ENCODE assay signal across 19 mouse cellular contexts in genomic region chr19:17826694-17827093, GRCm38 (mm10). TPM values are rescaled to one million over a fixed set of nuclear protein-coding genes. Genes with fewer than 3 reads are reported as not detected.
A peak's percentile ranks its signal among the peaks of the same experiment; 100 is the strongest.
DNase-seq lines count a peak whose midpoint lies in the region; ATAC-seq and TF ChIP-seq lines count a peak whose summit lies in the region.
"Had no signal": no experiment of that assay in that cellular context is flagged by ENCODE, and none has a peak within 500 bp of the region (broad histone marks: within the 10 kb centered on the region; RNA-seq: fewer than 3 reads in every experiment).

No protein-coding gene starts in this region.

- no peaks in the 10 kb centered on the region for H3K36me3 ChIP-seq in stomach, embryonic 14.5 days (ENCODE audit: control insufficient read depth, insufficient read depth, low read length)
- no peaks in the 10 kb centered on the region for H3K36me3 ChIP-seq in stomach, postnatal 0 days (ENCODE audit: control insufficient read depth, insufficient read depth, low read length)
- no peaks in the 10 kb centered on the region for H3K36me3 ChIP-seq in stomach, embryonic 15.5 days
- H3K36me3 ChIP-seq in heart, embryonic 12.5 days: no peaks in the 10 kb centered on the region
- H3K36me3 ChIP-seq: embryonic facial prominence, embryonic 10.5 days; embryonic facial prominence, embryonic 12.5 days; forebrain, embryonic 15.5 days had no signal

- H3K9me3 ChIP-seq in stomach, embryonic 14.5 days (ENCODE audit: control insufficient read depth, low read depth, low read length): no peaks in the 10 kb centered on the region
- no peaks in the 10 kb centered on the region for H3K9me3 ChIP-seq in stomach, postnatal 0 days (ENCODE audit: control insufficient read depth, low read length)
- no peaks in the 10 kb centered on the region for H3K9me3 ChIP-seq in stomach, embryonic 15.5 days
- H3K9me3 ChIP-seq in heart, embryonic 12.5 days (replicated peaks): no peaks in the 10 kb centered on the region
- H3K9me3 ChIP-seq: embryonic facial prominence, embryonic 10.5 days; embryonic facial prominence, embryonic 12.5 days; forebrain, embryonic 13.5 days; forebrain, embryonic 15.5 days had no signal

- no peaks in the 10 kb centered on the region for H3K27me3 ChIP-seq in stomach, embryonic 14.5 days (ENCODE audit: control insufficient read depth, insufficient read depth, low read length)
- H3K27me3 ChIP-seq in stomach, postnatal 0 days (ENCODE audit: control insufficient read depth, insufficient read depth, low read length): no peaks in the 10 kb centered on the region
- H3K27me3 ChIP-seq in stomach, embryonic 15.5 days (replicated peaks): no peaks in the 10 kb centered on the region
- H3K27me3 ChIP-seq in heart, embryonic 12.5 days (replicated peaks): no peaks in the 10 kb centered on the region
- H3K27me3 ChIP-seq: embryonic facial prominence, embryonic 12.5 days; forebrain, embryonic 13.5 days; forebrain, embryonic 15.5 days had no signal

- no peak overlapping the region for H3K4me3 ChIP-seq in stomach, embryonic 14.5 days (ENCODE audit: low read depth, low read length)
- no peak overlapping the region for H3K4me3 ChIP-seq in stomach, postnatal 0 days (ENCODE audit: low read depth, low read length)
- H3K4me3 ChIP-seq in stomach, embryonic 15.5 days (replicated peaks): no peak overlapping the region
- no peak overlapping the region for H3K4me3 ChIP-seq in heart, embryonic 12.5 days
- H3K4me3 ChIP-seq: embryonic facial prominence, embryonic 10.5 days; embryonic facial prominence, embryonic 12.5 days; forebrain, embryonic 13.5 days; forebrain, embryonic 15.5 days had no signal

- H3K4me1 ChIP-seq in stomach, embryonic 14.5 days (ENCODE audit: control insufficient read depth, insufficient read depth, low read length): no peaks in the 10 kb centered on the region
- no peaks in the 10 kb centered on the region for H3K4me1 ChIP-seq in stomach, postnatal 0 days (replicated peaks; ENCODE audit: control insufficient read depth, insufficient read depth)
- H3K4me1 ChIP-seq in stomach, embryonic 15.5 days: no peaks in the 10 kb centered on the region
- peaks cover 4% of the 10 kb centered on the region; the same call in 1 of the 2 replicates for H3K4me1 ChIP-seq in heart, embryonic 12.5 days (replicated peaks)
- H3K4me1 ChIP-seq: embryonic facial prominence, embryonic 12.5 days; forebrain, embryonic 13.5 days; forebrain, embryonic 15.5 days had no signal

- no peak overlapping the region for H3K9ac ChIP-seq in stomach, embryonic 14.5 days (replicated peaks; ENCODE audit: low read depth, low read length)
- H3K9ac ChIP-seq in stomach, postnatal 0 days (ENCODE audit: low read length): no peak overlapping the region
- H3K9ac ChIP-seq in stomach, embryonic 15.5 days: no peak overlapping the region
- H3K9ac ChIP-seq in heart, embryonic 12.5 days: no peak overlapping the region
- H3K9ac ChIP-seq: embryonic facial prominence, embryonic 12.5 days; forebrain, embryonic 13.5 days; forebrain, embryonic 15.5 days; forebrain, postnatal 0 days had no signal

- no peak for DNase-seq in stomach, postnatal 0 days (ENCODE audit: low spot score)
- no peak for DNase-seq in retina, postnatal 1 day
- DNase-seq: adrenal gland, adult 2 months; adrenal gland, postnatal 14 days; adrenal gland, postnatal 36 days; cerebellum, adult 11-12 months; cerebellum, adult 2 months; cerebellum, adult 9-10 months; cerebellum, postnatal 10 days; cerebellum, postnatal 25 days; forebrain, postnatal 0 days had no signal

- TF ChIP-seq CTCF in stomach, postnatal 0 days (IDR thresholded peaks at IDR 0.05; ENCODE audit: low read depth): no peak

- no peak overlapping the region for H3K4me2 ChIP-seq in stomach, embryonic 14.5 days (replicated peaks; ENCODE audit: low read depth, low read length)
- H3K4me2 ChIP-seq in stomach, postnatal 0 days (replicated peaks; ENCODE audit: low read depth): no peak overlapping the region
- no peak overlapping the region for H3K4me2 ChIP-seq in stomach, embryonic 15.5 days
- H3K4me2 ChIP-seq in heart, embryonic 12.5 days: no peak overlapping the region
- H3K4me2 ChIP-seq: embryonic facial prominence, embryonic 12.5 days; forebrain, embryonic 13.5 days; forebrain, embryonic 15.5 days had no signal

- WGBS in stomach, embryonic 14.5 days: 67% methylated on average over 3 of the region's 3 CpGs
- 58% methylated on average over 3 of the region's 3 CpGs for WGBS in stomach, postnatal 0 days
- 60% methylated on average over 3 of the region's 3 CpGs for WGBS in stomach, embryonic 15.5 days
- 62% methylated on average over 3 of the region's 3 CpGs for WGBS in heart, embryonic 12.5 days

- no peak for TF ChIP-seq EP300 in stomach, postnatal 0 days (optimal IDR thresholded peaks at IDR 0.05)

- H3K27ac ChIP-seq in stomach, embryonic 14.5 days (ENCODE audit: low read length): no peak overlapping the region
- H3K27ac ChIP-seq in stomach, postnatal 0 days (replicated peaks): no peak overlapping the region
- no peak overlapping the region for H3K27ac ChIP-seq in stomach, embryonic 15.5 days
- no peak overlapping the region for H3K27ac ChIP-seq in heart, embryonic 12.5 days (ENCODE audit: poor library complexity, severe bottlenecking)
- H3K27ac ChIP-seq: embryonic facial prominence, embryonic 10.5 days; embryonic facial prominence, embryonic 12.5 days; forebrain, embryonic 13.5 days; forebrain, embryonic 15.5 days had no signal

- ATAC-seq in stomach, embryonic 14.5 days (ENCODE audit: insufficient number of reproducible peaks, insufficient read depth, low FRiP score, low read depth): peak; percentile 67; the same call in 1 of the 2 replicates
- ATAC-seq in stomach, postnatal 0 days (ENCODE audit: low FRiP score, low TSS enrichment): no peak
- ATAC-seq in stomach, embryonic 15.5 days (ENCODE audit: insufficient read depth, low FRiP score, low read depth): peak; percentile 68; the same call in 1 of the 2 replicates
- no peak for ATAC-seq in heart, embryonic 12.5 days (ENCODE audit: insufficient number of reproducible peaks, low FRiP score)
- ATAC-seq: forebrain, embryonic 13.5 days; forebrain, embryonic 15.5 days; forebrain, postnatal 0 days had no signal

RNA-seq across cellular contexts. Expression of gene Pcsk5, which starts 10.7 kb away (rescaled TPM):
- polyA plus RNA-seq in stomach, embryonic 14.5 days (2014; fragmentation: Nextera tagmentation; extraction: Ambion mirVana): 17.9 and 19.7 TPM in 2 replicates
- polyA plus RNA-seq in stomach, postnatal 0 days (2015; fragmentation: Nextera tagmentation; extraction: Ambion mirVana): 4.2 and 4.3 TPM in 2 replicates
- 18.0 and 19.2 TPM in 2 replicates for polyA plus RNA-seq in stomach, embryonic 15.5 days (2015; fragmentation: Nextera tagmentation; extraction: Ambion mirVana)
- 24.6 and 25.4 TPM in 2 replicates for polyA plus RNA-seq in heart, embryonic 12.5 days (2016; fragmentation: Nextera tagmentation; extraction: Ambion mirVana)
- polyA plus RNA-seq: C2C12 had no signal

Comparison
In these comparisons a context has a peak if more than half of its experiments do, and no peak if none do; other contexts are left out.
1. ATAC-seq: peak in stomach, embryonic 14.5 days (single experiment) and stomach, embryonic 15.5 days (single experiment); none in stomach, postnatal 0 days (single experiment) and heart, embryonic 12.5 days (single experiment).